Mouse (Mus musculus) intestine, embryonic 15.5 days (tissue): ENCODE measurements at regions not wholly inside any gene's neighbourhood (a gene's known extent, or its start where the extent isn't known, plus 50 kb on each side); places are given as distances from the start of the nearest gene placed in this dataset.

ENCODE experiments used
- ATAC-seq: fragments of 200-750 bp; cut with Nextera tagmentation; 2 replicates; pipeline ENCODE4 v1.8.0; 2017; ENCODE audit warnings: moderate TSS enrichment, moderate library complexity
- H3K27ac ChIP-seq: fragments of 300-500 bp; sonication (generic); 2 replicates; pipeline ENCODE4 v1.5.1; 2015; ENCODE audit warnings: mild to moderate bottlenecking, inconsistent platforms
- H3K27me3 ChIP-seq: fragments of 300-500 bp; sonication (generic); replicated peaks from 2 replicates; pipeline ENCODE4 v1.6.1; 2015; ENCODE audit warnings: inconsistent platforms
- H3K36me3 ChIP-seq: fragments of 300-500 bp; sonication (generic); 2 replicates; pipeline ENCODE4 v1.6.1; 2015; ENCODE audit warnings: inconsistent platforms
- H3K4me1 ChIP-seq: fragments of 300-500 bp; sonication (generic); replicated peaks from 2 replicates; pipeline ENCODE4 v1.6.1; 2015; ENCODE audit warnings: inconsistent platforms
- H3K4me2 ChIP-seq: fragments of 300-500 bp; sonication (generic); replicated peaks from 2 replicates; pipeline ENCODE4 v1.6.1; 2015; ENCODE audit warnings: mild to moderate bottlenecking, inconsistent platforms
- H3K4me3 ChIP-seq: fragments of 300-500 bp; sonication (generic); replicated peaks from 2 replicates; pipeline ENCODE4 v1.5.1; 2015; ENCODE audit warnings: inconsistent platforms
- H3K9ac ChIP-seq: fragments of 300-500 bp; sonication (generic); 2 replicates; pipeline ENCODE4 v1.6.1; 2015; ENCODE audit warnings: inconsistent platforms
- H3K9me3 ChIP-seq: fragments of 300-500 bp; sonication (generic); 2 replicates; pipeline ENCODE4 v1.6.1; 2016; ENCODE audit warnings: inconsistent platforms
- WGBS: fragments of 180-500 bp; shearing (Covaris S2); methylation state at CpG from one replicate; pipeline ENCODE4 v1.1.7; 2015; 5-methylcytosine and 5-hydroxymethylcytosine counted together

GRCm38 (mm10) chr2:78008094-78008493 lies 61.9 kb upstream of the Cwc22 start:
- Histone ChIP-seq H3K27ac (no peak overlapping the region), H3K36me3 (no peaks in the 10 kb centered on the region), H3K9me3 (no peaks in the 10 kb centered on the region), H3K27me3 (no peaks in the 10 kb centered on the region), H3K4me2 (no peak overlapping the region), H3K9ac (no peak overlapping the region), H3K4me1 (no peaks in the 10 kb centered on the region), H3K4me3 (no peak overlapping the region)
- 91% methylated on average over 1 of the region's 1 CpGs for WGBS
- ATAC-seq = no peak

- WGBS = 26% methylated on average over 7 of the region's 7 CpGs
- ATAC-seq = no peak
- Histone ChIP-seq H3K27ac (no peak overlapping the region), H3K4me1 (no peaks in the 10 kb centered on the region), H3K4me3 (no peak overlapping the region), H3K9ac (no peak overlapping the region), H3K4me2 (no peak overlapping the region), H3K27me3 (no peaks in the 10 kb centered on the region), H3K36me3 (no peaks in the 10 kb centered on the region), H3K9me3 (no peaks in the 10 kb centered on the region)
These were observed 59.3 kb upstream of the Cwc22 start for GRCm38 (mm10) chr2:78005402-78006021.

GRCm38 (mm10) chr2:78004426-78004825 lies 58.3 kb upstream of the Cwc22 start:
- no peak for ATAC-seq
- H3K27me3 ChIP-seq = no peaks in the 10 kb centered on the region
- 75% methylated on average over 5 of the region's 5 CpGs for WGBS
- H3K27ac ChIP-seq = no peak overlapping the region
- no peak overlapping the region for H3K9ac ChIP-seq
- H3K9me3 ChIP-seq = no peaks in the 10 kb centered on the region
- H3K4me2 ChIP-seq = no peak overlapping the region
- no peaks in the 10 kb centered on the region for H3K36me3 ChIP-seq
- no peaks in the 10 kb centered on the region for H3K4me1 ChIP-seq
- no peak overlapping the region for H3K4me3 ChIP-seq
